Mouse (Mus musculus): ENCODE data around the gene Cdh4. TPM values are rescaled to one million over a fixed set of nuclear protein-coding genes. Genes with fewer than 3 reads are reported as not detected.

Gene Cdh4
- total RNA-seq, 2 experiments from 2014 or later, result 16.3 to 23.3 TPM

DNA sequence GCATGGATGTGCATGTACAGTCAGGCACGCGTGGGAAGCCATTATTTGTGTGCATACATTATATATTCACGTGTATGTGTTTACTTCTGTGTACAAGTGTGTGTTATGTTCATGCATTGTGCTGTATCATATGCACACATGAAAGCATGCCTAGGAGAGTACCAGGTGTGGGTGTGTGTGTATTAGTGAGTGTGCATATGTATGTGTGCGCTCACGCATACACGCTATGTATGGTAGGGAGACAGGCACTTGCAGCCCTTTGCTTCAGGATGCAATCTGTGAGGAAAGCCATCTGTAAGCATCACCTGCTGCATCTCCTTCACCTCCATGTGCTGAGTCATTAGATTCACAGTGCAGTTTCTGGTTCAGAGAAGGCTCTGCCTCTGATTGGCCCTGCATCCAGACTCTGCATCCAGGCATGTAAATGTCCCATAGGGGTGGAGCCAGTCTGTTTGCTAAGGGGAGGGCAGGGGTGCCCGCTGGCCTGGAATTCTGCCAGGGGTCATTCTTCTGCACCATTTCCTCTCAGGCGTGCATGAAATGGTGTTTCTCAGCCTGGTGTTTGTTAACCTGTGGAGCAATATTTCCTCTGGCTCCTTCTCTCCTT is 25.7 kb downstream of the Cdh4 start:
- DNase-seq (ENCODE audit: low spot score in 2 of 2), result no peak

DNA sequence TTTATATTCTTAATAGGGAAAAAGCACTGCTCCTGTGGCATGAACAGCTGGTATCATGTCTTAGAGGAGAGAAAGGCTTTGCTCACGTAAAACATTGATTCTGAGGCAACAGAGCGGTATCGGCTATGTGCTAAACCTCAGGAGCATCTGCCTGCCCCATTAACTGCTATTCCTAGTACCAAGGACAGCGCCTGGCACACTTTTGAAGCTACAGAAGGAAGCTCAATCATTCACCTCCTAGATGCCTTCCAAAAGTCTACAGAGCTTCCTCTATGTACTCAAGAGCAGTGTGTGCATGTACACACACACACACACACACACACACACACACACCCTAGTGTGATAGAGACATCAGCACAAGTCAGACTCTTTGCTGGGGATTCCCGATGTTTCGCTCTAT is 34.4 kb downstream of the Cdh4 start:
- DNase-seq (ENCODE audit: low spot score in 2 of 2), result no peak

DNA sequence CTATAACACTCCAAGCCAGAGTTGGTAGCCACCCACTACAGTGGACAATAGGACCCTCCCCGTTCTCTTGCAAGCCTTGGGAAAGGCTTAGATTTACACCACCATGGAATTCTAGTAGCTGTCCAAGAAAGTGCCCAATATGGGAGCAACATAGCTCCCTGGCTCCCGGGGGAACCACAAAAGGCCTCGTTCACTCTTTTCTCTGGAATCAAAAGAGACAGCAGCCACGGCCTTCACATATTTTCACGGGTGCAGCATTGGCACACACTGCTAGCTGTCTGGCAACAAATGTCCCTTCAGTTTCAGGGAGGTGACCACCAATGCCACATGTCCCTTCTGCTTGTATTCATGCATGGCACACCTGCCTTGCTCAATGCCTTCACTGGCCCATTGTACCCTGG is 38.6 kb downstream of the Cdh4 start:
- DNase-seq (ENCODE audit: low spot score in 2 of 2), result no peak

DNA sequence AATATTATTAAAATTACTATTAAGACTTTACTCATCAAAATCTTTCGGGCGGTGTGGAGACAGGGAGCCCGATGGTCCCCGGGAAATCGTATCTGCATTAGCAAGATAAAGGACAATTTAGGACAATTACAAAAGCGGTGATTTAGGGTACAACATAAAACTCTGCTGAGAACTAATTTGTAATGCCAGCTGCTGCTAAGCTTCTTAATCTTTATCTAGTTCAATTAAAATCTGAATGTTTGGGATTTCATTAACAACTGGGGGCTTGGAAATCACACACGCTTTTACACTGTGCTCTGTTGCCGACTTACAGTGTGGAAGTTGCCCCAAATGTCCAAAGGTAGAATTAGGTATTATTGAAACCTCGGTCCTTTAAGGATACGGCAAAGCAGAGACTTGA is 39.1 kb downstream of the Cdh4 start:
- no peak for DNase-seq (ENCODE audit: low spot score in 2 of 2)

DNA sequence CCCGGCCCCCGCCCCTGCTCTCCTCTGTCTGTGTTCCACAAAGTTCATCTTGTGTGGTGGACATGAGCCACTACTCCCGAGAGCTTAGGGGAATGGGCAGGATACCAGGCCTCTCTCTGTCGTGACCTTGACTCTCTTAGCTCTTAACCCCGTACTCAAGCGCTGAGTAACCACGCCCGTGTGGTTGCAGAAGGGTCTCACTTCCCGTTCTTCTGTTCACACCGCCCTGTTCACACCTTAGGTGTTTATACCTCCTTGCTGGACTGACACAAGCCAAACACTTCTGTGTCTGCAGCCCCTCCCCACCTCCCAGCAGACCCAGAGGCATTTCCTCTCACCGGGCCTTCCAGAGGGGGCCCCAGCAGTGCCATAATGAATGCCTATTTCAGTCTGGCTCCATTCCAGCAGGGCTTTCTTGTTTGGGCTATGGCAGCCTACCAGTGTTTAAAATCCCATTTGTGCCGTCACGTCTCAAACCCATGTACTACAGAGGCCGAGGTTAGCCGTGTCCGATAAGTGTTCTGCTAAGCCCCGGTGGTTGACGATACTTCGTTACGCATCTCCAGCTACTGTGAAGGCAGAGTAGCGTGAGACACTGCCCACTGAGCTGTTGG is 46.4 kb downstream of the Cdh4 start:
- DNase-seq (ENCODE audit: low spot score in 2 of 2), result no peak

DNA sequence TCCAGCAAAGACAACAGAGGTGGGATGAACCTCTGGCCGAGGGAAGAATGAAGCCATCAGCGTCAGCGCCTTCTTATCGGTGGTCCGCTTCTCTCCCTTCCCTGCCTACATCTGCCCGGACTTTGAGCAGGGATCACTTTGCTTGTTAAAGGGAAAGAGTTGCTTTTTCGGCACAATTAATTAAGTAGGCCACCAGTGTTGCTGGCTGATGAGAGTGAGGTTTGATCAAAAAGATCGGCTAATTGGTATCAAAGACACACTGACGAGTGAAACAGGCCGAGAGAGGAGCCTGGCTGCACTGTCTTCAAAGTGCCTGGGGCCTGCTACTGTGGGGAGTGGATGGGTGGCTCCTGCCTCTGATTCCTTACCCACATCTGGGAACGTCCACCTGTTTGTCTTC is 49.7 kb downstream of the Cdh4 start:
- no peak for DNase-seq (ENCODE audit: low spot score in 2 of 2)

DNA sequence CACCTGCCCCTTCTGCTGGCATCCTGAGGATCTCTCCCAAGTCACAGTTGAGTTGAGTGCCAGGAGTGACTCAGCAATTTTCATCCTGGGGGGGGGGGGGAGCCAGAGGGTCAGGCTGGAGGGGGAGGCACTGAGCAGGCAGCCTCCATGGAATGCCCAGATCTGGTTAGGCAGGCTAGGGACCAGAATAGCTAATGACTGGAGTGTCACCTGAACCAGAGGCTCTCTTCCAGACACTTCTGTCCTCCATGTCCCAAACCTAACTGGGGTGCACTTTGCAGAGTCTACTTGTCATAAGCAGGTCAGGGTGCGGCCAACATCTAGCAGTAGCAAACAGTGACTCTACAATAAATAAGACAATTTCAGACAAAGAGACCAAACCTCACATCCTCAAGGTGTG is 52.0 kb downstream of the Cdh4 start:
- DNase-seq (ENCODE audit: low spot score in 2 of 2), result no peak

DNA sequence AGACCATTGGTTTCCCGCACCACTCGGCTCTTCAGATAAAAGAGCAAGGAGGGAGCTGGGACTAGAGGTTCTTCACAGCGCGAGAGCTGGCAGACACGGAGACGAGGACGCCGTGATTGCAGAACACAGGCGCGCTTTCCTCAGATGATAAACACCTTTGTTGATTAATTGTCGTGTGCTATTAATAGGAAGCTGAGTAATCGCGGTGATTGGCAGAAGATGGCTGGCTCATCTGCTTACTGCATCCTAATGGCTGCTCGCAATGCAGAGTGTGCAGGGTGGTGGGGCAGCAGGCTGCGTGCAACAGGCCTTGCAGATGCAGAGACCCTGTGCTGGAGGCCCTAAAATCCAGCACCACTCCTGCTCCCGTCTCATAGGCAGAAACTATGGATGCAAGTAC is 68.2 kb downstream of the Cdh4 start:
- no peak for DNase-seq (ENCODE audit: low spot score in 2 of 2)

DNA sequence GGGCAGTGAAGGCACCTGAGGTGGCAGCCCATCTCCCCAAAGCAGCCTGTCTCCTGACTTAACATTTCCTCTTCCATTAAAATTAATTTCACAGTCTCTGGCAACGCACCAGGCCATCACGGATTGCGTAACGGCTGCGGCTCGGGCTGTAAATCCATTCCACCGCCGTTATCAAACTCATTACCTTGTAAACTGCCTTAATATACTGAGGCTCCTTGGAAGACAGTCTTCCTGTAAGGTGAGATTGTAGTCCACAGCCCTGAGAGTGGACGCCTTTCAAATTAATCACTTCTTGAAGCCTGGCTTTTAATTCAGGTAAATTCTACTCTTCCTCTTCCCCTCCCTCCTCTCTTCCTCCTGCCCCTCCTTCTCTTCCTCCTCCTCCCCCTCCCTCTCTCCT is 74.3 kb downstream of the Cdh4 start:
- no peak for DNase-seq (ENCODE audit: low spot score in 2 of 2)

DNA sequence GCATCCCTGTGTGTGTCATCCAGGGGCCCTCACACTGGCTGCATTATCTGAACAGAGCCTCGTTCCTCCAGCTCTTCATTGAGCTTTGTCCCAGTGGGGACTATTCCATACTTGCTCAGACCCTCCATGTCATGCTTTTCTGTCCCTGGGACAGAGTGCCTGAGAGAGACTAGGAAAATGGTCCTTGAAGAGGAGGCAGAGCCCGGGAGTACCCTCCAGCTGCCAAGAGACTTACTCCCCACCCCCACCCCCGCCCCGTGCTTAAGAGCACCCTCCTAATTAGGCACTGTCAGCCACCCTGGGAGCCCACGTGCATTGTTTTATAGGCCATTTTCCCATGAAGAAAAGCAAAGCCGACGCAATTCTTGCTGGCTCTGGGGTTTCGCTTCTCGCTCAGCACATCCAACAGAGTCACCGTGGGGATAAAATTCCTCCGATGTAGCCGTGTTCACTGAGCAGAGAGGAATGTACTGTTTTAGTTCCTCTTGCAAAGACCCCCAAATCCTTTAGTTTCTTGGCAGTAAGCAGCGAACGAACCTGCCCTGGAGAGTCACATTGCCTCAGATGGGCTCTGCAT is 76.3 kb downstream of the Cdh4 start:
- DNase-seq (ENCODE audit: low spot score in 2 of 2), result no peak

DNA sequence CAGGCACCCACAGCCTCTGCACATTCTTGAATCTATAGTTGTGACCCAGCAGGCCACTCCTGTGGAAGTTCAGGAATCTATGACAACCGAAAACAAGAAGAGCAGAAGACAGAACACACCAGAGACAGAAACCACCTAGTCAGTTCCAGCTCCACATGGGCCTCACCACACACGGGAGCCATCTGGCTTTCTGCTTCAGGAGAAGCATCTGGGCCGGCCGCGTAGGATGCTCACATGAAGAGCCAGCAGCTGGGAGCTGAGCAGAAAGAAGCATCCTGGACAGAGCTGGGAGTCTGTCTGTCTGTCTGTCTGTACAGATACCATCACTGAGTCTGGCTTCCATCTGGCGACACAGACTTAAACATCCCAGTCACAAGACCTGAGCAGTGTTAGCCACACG is 76.9 kb downstream of the Cdh4 start:
- no peak for DNase-seq (ENCODE audit: low spot score in 2 of 2)

DNA sequence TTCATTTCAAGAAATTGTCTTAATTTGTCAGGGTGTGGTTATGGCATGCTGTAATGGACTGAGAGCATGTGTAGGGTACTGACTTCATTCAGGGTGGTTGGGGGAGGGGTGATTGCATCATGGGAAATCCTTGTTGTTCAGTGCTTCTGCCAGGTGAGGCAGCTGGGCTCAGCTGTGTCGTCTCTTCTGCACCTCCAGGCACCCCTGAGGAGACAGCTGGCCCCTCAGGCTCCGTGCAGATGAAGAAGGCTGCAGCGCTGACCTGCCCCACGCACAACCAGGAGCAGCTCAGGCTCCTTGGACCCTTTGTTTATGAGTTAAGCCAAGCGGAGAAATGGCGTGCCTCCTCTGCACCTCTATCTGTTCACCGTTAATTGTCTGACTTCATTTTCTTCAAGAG is 77.7 kb downstream of the Cdh4 start:
- no peak for DNase-seq (ENCODE audit: low spot score in 2 of 2)

DNA sequence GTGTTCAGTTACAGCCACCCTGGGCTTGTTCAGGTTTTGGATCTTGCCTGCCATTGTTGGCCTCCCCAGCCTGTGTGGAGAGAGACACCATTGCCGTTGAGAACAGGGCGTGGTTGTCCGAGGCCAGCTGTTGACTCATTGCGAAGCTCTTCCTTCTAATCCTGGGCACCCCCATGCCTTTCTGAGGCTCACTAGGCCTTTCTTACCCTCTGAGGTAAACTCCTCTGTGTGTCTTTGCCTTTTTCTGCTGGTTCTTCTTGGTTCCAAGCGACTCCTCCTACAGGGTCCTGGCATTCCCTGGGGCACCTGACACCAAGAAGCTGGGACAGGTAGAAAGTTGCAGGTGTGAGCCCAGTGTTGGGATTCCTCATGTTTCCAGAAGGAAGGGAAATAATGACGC is 78.7 kb downstream of the Cdh4 start:
- DNase-seq (ENCODE audit: low spot score in 2 of 2), result no peak

DNA sequence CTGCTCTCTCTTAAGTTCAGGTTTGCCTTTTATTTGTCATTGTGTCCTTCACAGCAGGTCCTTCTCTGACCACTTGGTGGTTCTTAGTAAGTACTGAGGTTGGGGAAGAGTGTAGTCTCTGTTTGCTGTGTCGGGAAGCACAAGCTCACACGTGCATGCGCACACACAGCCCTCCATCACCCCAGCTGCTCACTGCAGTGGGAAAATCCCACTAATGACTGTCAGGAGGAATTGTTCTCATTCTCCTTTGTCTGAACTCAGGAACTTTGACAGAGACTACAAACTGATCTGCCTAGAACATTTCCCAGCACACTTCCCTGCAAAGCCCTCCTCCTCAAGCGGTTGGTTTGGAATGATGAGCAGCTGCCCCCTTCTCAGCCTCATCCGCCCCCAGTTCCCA is 79.2 kb downstream of the Cdh4 start:
- DNase-seq (ENCODE audit: low spot score in 2 of 2), result no peak

DNA sequence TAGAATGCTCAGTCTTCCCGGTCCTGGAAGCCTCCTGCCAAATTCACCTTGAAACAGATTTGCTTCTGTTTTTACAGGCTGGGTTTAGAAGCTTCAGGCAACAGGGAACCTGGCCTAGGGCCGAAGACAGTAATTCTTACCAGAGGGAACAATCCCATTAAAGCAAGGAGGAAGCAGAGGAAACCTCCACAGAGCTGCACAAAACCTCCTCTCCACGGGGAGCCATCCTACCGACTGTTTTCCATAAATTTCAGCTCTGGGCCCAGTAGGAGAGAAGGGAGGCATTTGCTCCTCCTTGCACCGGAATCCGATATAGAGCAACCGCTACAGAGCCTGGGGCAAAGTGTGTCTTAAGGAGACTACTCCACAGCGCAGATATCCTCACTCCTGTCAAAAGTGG is 79.9 kb downstream of the Cdh4 start:
- DNase-seq (ENCODE audit: low spot score in 2 of 2), result no peak

DNA sequence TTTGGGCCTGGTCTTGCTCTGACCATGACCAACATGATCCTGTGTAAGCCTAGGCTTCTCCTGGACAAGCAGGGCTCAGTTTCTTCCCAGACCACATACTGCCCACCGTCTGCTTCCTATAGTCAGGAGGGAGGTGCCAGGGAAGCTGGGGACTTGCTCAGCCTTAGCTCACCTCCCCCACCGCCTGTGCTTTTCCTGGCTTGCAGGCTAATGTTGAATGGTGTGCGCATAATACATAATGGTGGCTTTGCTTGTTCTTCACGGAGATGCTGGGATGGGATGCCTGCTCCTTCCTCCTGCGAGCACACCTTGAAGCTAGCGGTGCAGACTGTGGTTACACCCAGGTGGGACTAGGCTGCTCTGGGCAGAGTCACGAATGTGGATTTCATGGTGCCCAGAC is 84.7 kb downstream of the Cdh4 start:
- DNase-seq (ENCODE audit: low spot score in 2 of 2), result no peak

DNA sequence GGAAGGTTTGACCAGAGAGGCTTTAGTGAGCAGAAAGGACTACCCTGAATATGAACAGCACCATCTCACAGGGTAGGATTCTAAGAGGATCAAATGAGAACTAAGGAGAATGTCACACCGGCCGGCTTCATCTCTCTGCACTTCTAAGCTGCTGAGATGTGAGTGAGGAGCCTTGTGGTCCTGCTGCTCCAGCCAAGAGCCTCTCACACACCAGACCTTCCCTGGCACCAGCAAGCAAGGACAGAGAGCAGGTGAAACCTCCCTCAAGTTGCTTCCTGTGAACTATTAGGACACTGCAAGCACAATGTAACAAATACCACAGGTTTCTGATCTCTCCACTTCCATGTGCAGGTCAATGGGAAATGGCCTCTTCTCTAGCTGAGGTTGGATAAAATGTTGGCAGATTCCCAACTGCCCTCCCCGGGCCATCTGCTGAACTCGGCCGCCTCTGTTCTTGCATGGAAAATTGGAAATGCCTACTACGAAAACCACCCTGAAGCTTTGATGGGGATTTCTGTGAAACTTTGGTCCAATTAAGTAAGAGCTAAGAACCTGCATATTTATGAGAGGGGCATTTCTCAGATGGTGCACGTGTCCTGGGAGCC is 88.3 kb downstream of the Cdh4 start:
- DNase-seq (ENCODE audit: low spot score in 2 of 2), result no peak

DNA sequence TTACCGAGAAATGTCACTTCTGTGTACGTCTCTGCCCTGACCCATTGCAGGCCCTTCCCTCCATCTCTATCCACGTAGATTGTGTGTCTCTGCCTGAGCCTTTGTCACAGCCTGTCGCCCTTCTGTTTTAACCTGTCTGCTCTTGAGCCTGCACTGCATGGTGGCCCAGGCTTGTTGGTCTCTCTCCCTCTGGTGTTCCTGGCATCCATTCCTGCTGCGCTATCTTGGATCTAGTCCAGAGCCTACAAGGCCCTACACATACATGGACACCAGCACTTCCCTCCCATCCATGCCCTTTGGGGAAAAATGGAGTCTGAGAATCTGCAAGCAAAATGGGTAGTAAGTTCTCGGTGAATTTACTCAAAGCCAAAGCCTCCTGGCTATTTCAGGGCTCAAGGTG is 91.0 kb downstream of the Cdh4 start:
- no peak for DNase-seq (ENCODE audit: low spot score in 2 of 2)

DNA sequence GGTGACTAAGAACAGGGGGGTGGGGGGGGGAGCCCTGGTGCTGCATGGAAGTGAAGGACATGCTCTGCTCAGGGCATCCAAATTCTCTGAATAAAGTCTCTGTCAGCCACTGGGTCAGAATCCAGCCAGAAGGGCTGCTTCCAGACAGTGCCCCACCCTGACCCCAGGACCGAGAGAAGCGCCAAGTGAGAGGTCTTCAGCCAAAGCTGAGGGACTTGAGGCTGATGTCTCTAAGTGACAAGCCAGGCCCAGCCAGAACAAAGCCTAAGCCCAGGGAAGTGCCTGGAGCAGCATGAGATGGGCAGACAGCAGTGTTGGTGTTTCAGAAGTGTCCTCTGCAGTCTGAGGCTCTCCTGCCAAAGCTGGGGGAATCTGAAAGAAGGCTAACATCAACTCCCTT is 91.7 kb downstream of the Cdh4 start:
- DNase-seq (ENCODE audit: low spot score in 2 of 2), result no peak

DNA sequence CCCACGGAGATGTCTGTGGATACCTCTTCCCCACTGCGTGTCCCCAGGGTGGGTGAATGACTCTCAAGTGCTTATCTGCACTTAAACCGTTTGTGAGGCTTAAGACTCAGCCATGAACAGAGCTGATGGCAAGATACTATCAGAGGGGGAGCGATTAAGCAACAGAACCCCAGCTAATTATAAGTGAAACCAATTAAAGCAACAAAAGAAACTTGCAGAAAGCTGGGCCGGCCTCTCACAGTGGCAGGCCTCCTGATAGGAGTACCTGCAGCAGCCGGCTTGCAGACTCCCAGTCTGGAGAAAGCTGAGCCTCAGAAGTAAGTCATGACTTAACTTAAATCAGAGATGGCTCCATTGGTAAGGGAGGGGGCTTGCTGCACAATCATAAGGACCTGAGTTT is 93.0 kb downstream of the Cdh4 start:
- DNase-seq (ENCODE audit: low spot score in 2 of 2), result no peak

DNA sequence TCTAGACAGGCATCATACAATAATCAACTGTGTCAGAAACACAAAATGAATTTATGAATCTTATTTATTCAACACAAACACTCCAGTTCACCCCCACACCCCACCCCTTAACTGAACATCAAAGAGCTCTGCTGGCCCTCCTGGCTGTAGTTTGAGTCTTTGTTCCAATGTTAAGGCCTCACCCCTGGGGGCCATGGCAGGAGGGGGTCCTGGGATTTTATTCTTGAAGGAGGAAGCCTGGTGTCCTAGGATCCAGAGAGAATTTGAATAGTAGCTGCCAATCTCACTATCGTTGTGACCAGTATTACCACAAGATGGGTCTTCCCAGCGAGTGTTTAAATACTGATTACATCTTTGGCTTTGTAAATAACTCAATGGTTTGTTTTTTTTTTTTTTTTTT is 94.5 kb downstream of the Cdh4 start:
- DNase-seq (ENCODE audit: low spot score in 2 of 2), result no peak

DNA sequence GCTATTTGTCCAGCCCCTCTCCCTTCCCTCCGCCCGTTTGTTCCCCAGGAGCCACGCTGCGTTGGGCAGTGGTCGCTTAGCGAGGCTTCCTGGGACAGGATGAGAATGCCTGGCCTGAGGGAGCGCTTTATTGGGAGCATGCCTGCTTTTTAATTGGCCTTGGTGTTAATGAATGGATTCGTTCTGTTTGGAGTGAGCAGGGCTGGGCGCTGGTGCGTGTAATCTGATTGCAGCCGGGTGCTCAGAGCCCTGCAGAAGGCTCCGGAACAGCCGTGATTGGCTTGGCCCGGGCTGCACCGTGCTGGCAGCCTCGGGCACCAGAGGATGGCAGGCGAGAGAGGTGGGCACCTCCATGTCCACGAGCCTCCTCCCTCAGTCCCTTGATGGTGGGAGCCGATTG is 95.2 kb downstream of the Cdh4 start:
- peak; percentile 74 to 79 for DNase-seq (ENCODE audit: low spot score in 2 of 2)

Data from layer of hippocampus, postnatal 10 days (tissue).